Mouse (Mus musculus): ENCODE measurements around the gene Serbp1.

DNA sequence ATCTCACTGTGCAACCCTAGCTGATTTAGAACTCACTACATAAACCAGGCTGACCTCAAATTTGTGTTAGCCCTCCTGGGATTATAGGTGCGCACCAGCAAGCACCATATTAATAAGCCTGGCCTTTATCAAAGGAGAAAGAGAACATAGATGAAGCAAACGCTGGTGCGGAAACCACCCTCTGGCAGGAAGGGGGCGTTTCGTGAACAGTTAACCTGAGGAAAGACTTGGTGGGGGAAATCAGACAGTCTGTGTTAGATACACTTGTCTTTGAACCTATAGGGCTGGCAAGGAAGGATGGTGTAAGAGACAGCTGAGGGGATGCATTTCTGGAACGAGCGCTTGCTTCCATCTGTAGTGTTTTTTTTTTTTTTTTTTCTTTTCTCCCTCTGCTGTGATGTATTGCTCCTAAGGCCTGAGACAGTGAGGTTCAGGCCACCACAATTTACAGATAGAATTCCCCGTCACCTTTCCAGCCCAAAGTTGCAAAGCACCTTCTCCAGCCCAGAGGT lies 79.9 kb downstream of the Serbp1 start:
- TF ChIP-seq CTCF (IDR thresholded peaks at IDR 0.05; ENCODE audit: extremely low read depth, insufficient read length, insufficient replicate concordance, low read depth, low read length) (no peak), POLR2A (IDR thresholded peaks at IDR 0.05; ENCODE audit: low read depth, low read length) (no peak)

All from small intestine, adult 2 months (tissue).